Mouse (Mus musculus) neutrophil, adult 59 days (primary cell): ENCODE results near the gene Htr6. TPM values are rescaled to one million over a fixed set of nuclear protein-coding genes. Genes with fewer than 3 reads are reported as not detected.

ENCODE experiments used
- total RNA-seq, 2 experiments: library from RNA; stranded (reverse); gene quantifications; 1 replicate in 1 of 2; 2 replicates in 1 of 2; pipeline ENCODE4 v1.2.4; 2023

The Htr6 gene
- not detected for total RNA-seq

DNA sequence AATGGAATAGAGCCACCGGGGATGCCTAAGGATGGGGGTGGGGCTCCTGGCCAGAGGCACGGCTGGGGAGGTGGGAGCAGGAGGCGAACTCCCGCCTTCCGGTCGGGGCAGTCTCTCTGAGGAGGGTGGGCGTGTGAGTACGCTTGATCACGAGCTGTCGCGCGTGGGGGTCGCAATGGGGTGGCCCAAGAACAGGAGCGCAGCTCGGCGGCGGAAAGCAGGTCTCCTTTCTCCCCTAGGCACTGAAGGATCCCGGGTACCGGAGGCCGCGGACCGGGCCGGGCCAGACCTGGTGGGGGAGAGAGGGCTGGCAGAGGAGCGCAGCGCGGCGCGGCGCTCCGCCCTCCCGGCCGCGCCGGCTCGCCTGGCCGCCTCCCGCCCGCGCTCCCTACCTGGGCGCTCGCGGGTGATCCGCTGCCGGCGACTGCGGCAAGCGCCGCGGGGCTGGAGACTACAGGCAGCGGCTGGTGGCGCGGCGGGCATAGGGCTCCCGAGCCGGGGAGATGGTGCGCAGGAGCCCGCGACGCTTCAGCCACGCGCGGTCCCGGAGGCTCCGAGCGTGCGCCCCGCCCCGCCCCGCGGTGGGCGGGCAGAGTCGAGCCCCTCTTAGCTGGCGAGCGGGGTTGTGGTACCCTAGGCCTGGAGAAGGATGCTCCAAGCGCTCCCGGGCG is at the start of gene Htr6:
Htr6 (minus strand) TSS at position 530 of the 671 bp plus-strand sequence.

DNA sequence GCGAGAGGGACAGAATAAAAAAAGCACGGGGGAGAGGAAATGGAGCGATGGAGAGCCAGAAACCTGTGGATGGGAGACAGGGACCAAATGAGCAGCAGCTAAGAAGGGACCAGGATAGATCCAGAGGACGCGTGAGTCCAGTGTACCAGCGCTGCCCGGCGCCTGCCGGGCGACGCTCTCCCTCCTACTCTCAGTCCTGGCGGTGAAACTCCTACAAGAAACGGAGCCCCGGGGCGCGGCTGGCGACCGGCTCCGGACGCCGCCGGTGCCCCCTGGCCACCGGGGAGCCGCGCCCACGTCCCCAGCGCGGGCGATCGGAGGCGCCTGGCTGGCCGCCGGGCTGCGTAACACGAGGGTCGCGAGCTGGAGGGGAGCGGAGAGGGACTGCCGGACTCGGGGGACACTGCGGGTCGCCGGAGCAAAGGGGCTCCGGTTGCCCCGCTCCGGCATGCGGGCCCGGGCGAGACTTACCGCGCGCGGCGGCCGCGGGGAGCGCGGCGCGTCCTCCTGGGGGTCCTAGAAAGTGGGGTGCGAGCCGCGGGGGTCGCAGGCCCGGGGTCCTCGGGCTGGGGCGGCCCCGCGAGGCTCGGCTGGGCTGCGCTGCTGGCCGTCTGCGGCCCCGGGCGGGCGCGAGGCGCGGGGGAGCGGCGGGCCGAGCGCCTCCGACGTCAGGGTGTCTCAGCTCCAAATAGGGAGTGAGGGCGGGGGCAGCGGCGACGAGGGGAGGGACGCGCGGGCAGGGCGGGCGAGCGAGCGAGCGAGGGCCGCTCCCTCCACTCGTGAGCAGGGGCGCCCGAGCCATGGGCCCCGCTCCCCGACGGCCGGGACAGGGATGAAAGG is 17.2 kb upstream of the Htr6 start, which contains the start of gene Nbl1:
Nbl1 (minus strand) TSS at position 638 of the 840 bp plus-strand sequence.

Other genes with a start within 250 kb of the Htr6 start
- 1 to 10 TPM in 1 of 2 experiments, not detected in 1; 1.6 TPM for gene Pla2g5, start 212.1 kb downstream of the Htr6 start, total RNA-seq
- not detected for gene Gm13030, start 201.6 kb downstream of the Htr6 start, total RNA-seq
- not detected for gene Pla2g2e, start 197.6 kb downstream of the Htr6 start, total RNA-seq
- 10 to 100 TPM; 22.1 to 23.8 TPM for gene Otud3, start 161.6 kb downstream of the Htr6 start, total RNA-seq
- not detected for gene Rnf186, start 108.5 kb downstream of the Htr6 start, total RNA-seq
- 10 to 100 TPM; 11.5 to 13.3 TPM for gene Tmco4, start 102.7 kb downstream of the Htr6 start, total RNA-seq
- gene Nbl1, start 17.4 kb upstream of the Htr6 start, total RNA-seq: under 1 TPM in 1 of 2 experiments, not detected in 1; 0.31 TPM
- gene Minos1, start 55.5 kb upstream of the Htr6 start, total RNA-seq: 100 to 1,000 TPM in 1 of 2 experiments, 10 to 100 TPM in 1; 99.5 to 120 TPM
- 100 to 1,000 TPM; 540 to 564 TPM for gene Capzb, start 117.3 kb upstream of the Htr6 start, total RNA-seq
- 1 to 10 TPM; 4.8 to 7.8 TPM for gene Pqlc2, start 235.1 kb upstream of the Htr6 start, total RNA-seq
- 1 to 10 TPM; 3.5 to 5.9 TPM for gene Akr7a5, start 235.2 kb upstream of the Htr6 start, total RNA-seq